Mouse (Mus musculus) embryo, embryonic 10 days (tissue): ENCODE measurements at regions not wholly inside any gene's neighbourhood (a gene's known extent, or its start where the extent isn't known, plus 50 kb on each side); places are given as distances from the start of the nearest gene placed in this dataset.

ENCODE experiments used
- DNase-seq: peaks from one replicate; pipeline ENCODE4 v3.0.0-alpha.2; 2015; ENCODE audit warnings: low spot score

DNA sequence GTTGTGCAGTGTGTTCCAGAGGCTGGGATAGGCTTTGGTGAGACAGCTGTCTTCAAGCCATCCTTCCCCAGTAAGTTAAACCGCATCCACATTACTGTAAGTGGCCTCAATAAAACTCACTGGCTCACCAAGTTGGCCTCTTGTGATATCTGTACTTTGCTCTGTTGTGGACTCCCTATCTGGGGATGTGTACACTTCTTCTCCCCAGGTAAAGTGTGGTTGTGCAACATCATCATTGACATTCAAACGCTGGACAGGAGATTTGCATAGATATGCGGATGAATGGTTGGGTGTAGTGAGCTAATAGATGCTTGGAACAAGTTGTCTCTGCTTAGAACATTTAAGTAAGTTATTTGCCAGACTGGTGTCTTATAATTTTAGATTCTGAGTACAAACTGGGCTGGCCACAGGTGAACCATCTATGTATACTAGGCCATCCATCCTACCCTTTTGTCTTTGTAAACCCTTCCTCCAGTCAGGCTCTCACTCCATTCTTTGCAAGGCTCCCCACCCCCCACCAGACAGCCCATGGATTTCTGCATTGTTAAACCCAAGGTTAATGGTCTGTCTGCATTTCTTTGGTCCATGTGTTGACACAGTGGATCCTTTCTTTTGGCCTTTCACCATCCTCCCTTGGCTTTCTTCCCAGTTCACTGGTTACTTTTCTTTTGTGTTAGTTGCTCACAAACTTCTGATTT lies 303.0 kb downstream of the Plpp3 start:
- DNase-seq: no peak

DNA sequence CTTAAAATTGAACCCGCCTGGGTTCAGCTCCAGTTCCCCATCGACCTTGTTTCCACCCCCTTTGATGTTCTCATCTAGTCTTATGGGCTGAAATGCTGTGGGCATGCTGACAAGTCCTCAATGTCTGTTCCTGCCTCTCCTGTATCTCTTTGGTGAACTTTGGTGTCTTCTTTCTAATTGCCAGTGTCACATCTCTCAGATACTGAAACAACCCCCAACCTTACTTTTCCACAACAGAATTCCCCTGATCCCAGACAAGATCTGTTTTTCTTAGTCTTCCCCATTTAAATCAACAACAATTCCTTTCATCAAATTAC lies 303.5 kb downstream of the Plpp3 start:
- no peak for DNase-seq

DNA sequence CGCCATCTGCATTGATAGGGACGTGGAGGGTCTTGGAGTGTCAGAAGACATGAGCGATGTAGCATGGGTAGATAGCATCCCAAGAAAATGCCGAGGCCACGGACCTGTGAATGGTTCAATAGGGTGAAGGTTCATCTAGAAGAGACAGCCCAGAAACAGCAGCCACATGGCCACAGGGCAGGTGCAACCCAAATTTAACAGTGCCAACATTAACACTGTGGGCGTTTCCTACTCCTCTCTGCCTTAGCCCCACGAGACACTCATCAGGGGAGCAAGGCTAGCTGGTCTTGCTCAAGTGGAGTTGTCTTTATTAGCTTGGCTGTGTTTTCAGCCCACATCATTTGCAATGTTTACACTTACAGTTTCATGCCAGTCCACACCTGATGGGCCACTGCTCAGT lies 310.7 kb downstream of the Plpp3 start:
- no peak for DNase-seq

DNA sequence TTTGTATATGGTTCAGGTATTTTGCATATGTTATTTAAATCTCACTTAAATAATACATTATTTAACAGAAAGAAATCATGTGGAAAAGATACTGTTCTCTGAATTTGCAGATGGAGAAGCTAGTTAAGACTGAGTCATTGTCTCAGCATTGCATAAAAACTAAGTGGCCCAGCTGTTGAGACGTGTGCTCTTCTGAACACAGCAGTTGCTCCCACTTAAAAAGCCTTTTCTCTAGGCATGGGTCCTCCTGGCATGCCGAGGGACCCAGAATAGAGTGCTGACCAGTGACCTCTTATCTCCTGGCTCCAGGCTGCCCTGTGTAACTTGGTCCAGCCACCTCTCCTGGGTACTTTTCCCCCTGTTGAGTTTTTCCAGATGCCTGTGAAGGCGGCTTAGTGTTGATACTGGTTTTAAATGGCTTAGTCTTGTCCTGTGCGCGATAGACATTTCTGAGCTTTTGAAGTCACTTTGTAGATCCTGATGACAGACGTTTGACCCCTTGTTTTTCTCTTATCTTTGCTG lies 312.2 kb downstream of the Plpp3 start:
- DNase-seq: peak; percentile 34

DNA sequence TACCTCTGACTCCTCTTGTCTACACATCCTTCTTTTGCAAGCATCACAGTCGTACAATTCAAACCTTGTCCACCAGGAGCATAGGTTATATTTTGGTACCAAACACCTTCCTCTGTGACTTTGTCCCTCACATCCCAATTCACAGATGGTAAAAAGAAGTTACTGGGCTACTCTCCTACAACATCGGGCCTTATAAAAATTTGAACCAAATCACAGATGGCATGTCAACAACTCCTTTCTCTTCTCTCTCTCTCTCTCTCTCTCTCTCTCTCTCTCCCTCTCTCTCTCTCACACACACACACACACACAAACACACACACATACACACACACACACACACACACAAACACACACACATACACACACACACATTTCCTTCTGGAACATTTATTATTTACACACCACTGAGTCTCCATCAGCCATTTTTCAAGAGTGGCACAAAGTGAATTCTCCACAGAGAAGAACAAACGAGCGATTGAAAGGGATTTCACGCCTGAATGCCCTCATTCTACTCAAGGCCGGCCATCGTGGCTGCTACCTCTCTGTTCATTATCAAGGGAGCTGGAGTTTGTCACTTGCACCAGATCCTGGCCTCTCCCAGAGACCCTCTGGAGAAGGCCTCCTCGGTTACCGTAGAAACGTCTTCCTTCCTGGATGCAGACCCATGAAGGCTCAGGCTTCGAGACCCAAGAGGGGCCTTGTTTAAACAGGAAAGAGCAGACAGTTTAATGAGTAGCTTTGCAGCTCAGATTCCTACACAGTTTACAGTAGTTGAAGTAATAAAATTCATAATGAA lies 314.7 kb upstream of the Gm12728 start:
- DNase-seq: peak; percentile 92

DNA sequence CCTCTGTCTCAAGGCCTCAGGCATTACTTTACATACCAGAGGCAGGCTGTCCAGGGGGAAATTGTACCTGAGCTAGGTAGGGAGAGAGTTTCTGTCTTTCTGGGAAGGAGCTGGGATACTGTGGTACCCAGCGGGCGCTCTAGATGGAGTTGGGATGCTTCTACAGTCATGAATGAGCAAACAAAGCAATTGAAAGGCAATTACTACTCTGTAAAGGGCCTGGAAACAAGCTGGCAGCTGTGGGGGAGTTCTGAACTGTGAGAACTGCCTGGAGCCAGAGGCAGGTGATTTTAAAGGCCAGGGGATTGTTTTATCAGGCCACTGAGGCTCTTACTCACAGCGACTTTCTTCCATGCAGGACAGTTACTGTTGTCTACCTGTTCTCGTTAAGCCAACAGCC lies 313.3 kb upstream of the Gm12728 start:
- DNase-seq: no peak

DNA sequence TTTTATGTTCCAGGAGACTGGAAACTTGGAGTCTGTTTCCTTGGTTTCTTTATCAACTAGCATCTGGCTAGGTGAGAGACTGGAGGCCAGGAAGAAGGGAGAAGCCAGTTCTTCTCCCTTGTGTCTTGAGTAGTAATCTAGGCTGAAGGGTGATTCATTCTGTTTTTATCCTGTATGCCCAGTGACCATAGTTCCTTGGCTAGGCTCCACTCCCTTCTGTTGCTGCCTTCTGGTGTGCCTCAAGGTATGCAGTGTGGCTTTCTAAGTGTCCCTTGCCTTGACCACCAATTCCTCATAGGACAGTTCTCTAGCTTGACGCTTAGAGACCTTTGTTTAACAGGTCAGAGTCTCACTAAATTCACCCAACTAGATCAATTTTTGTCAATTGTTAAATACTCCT lies 303.3 kb upstream of the Gm12728 start:
- no peak for DNase-seq

DNA sequence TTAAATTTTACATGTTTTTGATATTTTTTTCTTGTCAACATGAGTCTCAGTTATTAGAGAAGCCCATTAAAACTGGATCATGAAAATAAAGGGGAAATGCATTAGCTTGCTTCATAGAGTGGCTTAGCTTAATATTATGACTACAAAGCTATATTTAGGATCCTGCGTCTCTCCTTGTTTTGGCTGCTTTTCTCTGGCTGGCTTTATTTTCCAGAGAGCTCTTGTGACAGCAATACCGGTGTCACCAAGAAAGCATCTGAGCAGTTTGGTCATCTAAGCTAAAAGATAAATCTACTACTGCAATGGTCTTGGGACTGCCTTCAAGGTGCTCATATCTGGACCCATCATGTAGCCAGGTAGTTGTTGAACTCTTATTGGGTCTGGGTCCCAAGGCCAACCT lies 293.5 kb upstream of the Gm12728 start:
- DNase-seq: no peak

DNA sequence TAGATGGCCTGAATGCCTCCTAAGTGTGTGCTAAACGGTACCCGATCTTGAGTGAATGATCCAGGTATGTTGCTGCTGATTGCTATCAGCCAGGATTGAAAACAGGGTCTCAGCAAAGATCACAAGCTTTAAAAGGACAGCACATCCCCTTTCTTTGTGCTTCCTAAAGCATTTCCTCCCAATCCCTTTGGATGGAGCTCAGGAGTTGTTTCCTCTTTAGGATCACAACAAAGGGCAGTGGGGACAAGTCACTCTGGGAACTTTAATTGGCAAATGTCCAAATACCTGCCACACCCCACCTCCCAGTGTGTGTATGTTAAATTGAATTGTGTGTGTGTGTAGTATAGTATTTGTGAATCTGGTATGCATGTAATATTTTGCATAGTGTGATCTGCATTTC lies 283.5 kb upstream of the Gm12728 start:
- no peak for DNase-seq

DNA sequence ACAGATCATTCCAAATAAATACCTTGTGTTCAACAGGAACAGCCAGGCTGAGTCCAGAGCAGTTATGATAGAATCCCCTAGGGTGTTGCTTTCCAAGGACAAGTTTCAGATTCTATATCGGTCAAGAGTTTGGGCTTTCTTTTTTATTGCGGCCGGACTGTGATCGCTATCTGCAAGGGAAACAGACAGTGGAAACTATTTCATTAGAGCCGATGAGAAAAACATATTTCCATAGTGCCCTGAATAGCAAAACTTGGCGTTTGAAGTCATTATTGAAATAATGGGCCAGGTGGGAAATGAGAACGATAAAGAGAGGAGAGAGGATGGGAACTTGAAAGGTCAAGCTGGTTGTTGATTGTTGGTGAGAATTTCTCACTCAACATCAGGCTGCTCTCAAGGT lies 282.4 kb upstream of the Gm12728 start:
- no peak for DNase-seq

DNA sequence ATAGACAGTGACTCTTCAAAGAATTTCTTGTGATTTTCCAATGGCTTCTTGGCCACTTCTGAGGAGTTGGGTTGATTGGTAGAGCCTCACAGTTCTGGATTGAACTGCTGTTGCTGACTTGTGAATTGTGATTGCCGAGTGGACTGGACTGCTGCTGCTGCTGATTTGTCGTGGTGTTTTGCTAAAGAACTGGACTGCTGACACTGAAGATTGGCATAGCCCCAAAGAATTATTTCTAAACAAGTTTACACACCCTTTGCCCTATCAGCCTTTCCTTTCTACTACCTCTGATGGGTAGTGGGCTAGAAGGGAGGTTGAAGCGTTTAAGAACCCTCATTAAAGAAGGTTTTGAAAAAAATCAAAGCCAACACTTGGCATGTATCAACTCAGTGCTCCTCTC lies 280.6 kb upstream of the Gm12728 start:
- no peak for DNase-seq

DNA sequence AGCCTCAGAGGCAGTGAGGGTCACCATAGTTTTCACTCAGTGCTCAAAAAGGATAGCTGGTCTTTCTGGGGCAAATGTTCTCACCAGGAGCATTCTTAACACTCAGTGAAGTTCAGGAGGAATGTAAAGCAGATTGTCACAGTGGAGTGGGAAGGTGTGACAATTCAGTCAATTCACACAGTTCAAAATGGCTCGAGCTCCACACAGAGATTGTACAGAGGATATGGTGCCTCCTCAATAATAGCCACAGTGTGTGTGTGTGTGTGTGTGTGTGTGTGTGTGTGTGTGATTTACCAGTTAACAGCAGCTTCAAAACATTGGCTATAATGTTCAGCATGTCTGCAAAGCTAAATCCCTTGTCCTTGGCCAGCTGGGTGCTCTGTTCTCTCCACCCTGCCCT lies 279.3 kb upstream of the Gm12728 start:
- no peak for DNase-seq

DNA sequence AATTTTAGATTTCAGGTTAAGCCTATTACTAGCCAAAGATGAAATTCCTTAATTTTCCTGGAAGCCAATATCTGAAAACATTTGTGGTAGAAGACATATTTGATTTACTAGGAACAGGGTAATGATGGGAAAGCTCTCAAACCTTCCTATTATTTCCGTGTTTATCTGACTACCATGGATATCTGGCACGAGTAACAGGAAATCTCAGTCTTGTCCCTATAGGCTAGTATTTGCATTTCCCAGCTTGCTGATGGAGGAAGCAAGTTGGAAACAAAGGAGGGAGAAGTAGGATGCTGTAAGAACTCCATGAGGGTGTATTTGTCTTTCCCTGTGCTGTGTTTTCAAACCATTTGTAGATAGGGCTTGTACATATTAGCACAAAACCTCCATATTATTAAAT lies 264.5 kb upstream of the Gm12728 start:
- DNase-seq: no peak

DNA sequence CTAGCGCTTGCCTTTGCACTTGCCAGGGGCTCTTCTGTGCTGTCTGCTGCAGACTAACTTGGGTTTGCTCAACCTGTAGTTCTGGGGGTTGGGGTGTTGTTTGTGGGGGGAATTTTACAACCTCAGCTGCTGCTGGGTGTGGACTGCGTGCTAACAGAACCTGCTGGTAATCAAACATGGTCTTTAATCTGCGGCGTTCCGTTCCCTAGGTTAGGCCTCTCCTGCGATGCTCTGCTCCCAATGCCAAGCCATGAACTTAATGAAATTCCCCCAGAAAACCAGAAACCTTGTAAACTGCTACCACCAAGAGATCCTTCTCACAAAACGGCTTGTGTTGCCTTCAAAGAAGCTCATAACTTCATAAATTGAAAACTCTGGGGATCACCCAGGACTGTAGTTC lies 262.9 kb upstream of the Gm12728 start:
- no peak for DNase-seq

DNA sequence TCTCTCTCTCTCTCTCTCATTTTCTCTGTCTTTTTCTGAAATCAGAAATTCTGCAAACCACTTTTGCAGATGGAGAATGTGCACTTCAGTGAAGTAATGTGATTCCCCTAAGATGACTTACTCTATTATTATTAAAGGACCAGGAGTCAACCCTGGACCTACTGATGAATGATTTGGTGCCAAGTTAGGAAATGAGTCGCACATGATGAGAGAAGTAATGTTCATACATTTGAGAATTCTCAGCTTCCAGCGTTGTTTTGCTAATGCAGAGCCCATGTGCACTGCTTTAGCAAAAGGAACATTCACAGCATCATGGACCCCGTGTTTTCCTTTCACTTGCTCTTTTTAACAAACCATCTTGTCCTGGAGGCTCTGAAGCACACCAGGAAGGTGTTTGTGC lies 262.4 kb upstream of the Gm12728 start:
- no peak for DNase-seq

DNA sequence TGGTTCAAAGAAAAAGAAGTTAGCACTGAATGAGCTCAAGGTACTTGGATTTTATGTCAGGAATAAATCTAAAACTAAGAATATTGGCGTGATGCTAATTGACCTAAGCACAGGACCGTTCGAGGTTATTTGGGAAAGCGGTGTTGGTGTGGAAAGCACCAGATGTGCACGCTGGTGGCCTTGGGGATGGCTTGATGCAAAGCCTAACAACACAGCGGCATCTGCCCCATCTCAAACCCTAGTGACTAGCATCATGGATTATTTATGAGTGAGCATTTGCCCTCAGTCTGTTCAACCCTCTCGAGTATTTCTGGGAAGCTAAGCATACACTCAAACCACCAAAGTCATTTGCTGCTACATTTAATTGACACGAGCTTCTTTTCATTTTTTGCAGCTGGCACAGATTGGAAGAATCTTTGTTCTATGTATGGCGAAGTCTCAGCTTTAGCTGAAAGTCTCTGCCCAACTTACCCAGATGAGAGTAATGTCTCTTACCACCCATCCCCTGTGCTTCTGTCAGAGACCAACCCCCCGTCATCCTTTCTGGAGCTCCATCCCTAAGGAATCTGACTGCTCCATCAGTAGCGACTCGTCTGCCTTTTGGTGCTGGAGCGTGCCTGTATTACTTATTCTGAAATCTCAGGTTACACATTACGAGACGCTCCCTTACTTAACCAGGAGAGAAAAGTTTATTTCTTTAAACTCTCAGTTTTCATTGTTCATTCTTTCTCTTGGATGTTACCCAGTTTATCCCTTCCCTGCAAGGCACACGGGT lies 257.8 kb upstream of the Gm12728 start:
- DNase-seq: no peak

DNA sequence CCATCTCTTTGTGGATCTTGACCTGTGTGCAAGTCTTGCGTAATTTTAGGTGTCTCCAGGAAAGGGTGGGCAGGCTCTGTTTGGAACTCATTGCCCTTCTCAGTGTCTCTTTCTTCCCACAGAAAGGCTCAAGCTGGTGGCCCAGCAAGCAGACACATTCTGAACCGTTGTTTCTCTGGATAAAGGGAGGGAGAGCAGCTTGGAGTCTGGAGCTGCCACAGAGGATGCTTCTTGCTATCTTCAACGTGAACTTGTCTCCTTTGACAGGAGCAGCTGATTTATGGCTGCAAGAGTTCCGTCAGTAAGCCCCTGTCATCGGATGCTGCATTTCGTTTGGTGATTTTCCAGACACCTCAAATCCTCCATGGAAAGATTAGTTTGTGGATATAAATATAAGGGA lies 254.2 kb upstream of the Gm12728 start:
- DNase-seq: no peak

DNA sequence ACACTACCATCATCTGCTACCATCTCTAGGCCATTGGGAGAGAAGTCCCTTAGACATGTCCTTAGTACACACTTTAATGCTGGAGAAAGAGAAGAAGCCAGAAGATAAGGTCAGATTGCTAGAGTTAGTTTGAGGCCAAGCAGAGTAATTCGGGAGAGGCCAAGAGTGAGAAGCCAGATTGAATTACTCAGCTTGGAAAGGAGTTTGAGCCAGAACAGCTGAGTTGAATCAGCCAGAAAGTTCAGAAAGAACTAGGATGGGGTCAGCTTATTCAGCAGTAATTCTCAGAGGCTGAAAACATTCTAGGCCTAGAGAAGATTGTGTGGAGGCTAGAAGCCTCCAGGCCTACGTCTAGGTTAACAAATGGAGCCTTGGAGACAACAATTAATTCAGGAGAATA lies 244.2 kb upstream of the Gm12728 start:
- no peak for DNase-seq

DNA sequence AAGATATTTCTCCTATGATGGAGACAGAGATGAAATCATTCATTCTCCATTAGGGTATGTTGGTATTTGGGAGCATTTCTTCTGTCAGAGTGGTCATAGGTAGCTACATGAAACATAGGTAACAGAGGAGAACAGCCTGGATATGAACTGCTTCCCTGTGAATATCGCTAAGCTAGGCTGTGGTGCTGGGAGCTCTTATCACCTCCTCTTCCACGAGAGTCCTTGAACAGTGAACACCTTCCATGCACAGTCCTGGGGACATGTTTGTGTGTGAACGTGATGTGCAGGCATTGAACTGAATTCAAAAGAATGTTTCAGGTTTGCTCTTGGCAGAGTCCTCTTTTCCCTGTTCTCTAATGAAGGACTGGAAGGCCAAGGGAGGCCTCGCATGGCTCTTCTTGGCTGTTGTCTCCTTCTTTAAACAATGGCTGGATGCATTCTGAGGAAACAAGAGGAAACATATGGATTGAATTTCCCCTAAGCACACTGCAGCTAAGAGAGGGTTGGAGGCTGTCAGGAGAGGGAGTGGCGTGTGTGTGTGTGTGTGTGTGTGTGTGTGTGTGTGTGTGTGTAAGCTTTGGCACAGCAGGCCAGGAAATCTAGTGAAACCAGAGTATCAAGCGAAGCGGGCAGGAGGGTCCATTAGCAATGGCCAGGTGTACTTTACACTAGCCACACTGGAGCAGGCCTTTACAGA lies 239.8 kb upstream of the Gm12728 start:
- DNase-seq: peak; percentile 16

DNA sequence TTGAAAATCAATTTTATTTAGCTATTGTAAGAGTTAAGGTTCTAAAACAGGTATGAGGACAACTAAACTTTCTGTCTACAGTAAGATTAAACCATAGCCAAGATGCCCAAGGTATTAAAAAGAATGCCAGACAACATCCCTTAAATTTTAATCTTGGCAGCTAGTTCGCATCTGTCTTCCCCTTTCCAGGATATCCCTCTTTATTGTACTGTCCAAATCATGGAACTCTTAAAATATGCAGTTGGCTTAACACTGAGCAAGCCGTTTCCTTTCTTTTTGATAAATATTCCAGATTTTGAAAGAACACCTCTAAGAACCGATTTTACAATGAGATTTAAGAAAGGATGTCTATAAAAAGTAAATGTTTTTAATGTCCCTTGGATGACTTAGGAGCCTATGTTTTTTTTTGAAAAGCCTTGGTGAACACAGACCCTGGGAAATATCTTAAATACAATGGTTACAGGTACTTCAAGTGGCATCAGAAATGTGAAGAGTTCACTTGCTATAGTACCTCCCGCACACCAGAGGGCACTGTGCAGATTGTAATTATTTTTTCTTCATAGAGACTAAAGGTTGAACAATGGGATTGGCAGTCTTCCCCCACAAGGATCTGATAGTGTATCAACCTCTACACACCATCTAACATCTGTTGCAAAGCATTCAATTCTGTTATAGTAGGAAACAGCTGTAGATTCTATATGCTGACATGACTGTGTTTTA lies 237.5 kb upstream of the Gm12728 start:
- no peak for DNase-seq

DNA sequence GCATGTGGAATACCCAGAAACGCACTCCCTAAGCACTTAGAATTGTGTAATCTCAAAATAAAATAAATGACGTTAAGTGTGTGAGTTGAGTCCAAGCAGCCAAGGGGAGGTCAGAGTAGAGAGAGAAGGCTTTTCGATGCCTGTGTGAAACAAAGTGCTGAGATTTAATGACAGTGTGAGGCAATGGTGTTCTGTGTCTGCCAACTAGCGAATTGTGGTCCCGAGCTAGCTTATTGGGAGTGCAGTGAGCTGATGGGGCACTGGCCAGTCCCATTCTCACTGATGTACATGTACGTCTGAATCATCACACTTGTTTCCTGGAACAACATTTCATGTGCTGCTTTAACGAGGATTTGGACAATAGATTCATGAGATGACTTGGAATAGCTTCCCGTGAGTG lies 234.7 kb upstream of the Gm12728 start:
- no peak for DNase-seq

DNA sequence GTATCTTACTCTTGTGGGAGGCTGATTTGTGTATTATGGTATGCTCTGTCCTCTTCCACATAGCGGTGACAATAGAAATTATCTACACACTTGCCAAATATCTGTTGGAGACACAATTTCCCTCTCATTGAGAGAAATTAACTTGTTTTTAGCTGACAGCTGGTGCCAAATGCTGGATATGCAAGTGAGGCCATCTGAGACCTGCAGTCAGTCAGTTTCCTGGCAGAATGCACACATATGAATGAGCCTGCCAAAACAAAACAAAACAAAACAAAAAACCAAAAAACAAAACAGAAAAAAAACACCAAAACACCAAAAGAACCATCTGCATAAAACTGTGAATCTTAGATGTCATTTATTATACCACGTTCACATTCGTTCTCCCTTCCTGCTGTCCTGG lies 233.7 kb upstream of the Gm12728 start:
- DNase-seq: no peak
